Mouse (Mus musculus) duodenum, adult 2 months (tissue): ENCODE results near the gene Ampd1. TPM values are rescaled to one million over a fixed set of nuclear protein-coding genes. Genes with fewer than 3 reads are reported as not detected.

Source experiments
- polyA plus RNA-seq: library from polyadenylated mRNA; depleted of rRNA; stranded (reverse); fragments of >200 nt; gene quantifications from 2 replicates; pipeline ENCODE4 v1.2.3, GENCODE M21; 2012; ENCODE audit warnings: low replicate concordance; rRNA removed

The Ampd1 gene
- not detected in 2 replicates for polyA plus RNA-seq

GRCm38 (mm10) chr3:103073771-103074170, at the start of gene Ampd1:
Ampd1 (plus strand) TSS chr3:103074014.

GRCm38 (mm10) chr3:103058207-103059157, 15.3 kb upstream of the Ampd1 start, which contains the start of gene Nras:
Nras (plus strand) TSS chr3:103058285.

GRCm38 (mm10) chr3:103102454-103103390, 28.9 kb downstream of the Ampd1 start, which contains the start of gene Dennd2c:
Dennd2c (plus strand) TSS chr3:103102604.

Other genes with a start within 250 kb of the Ampd1 start
- gene Sycp1, start 137.9 kb upstream of the Ampd1 start, polyA plus RNA-seq, result not detected in 2 replicates
- gene Nr1h5, start 109.9 kb upstream of the Ampd1 start, polyA plus RNA-seq, result not detected in 2 replicates
- gene Sike1, start 78.3 kb upstream of the Ampd1 start, polyA plus RNA-seq, result 9.8 and 11.8 TPM in 2 replicates
- 3.5 and 3.6 TPM in 2 replicates for gene Csde1, start 53.6 kb upstream of the Ampd1 start, polyA plus RNA-seq
- gene Nras, start 15.7 kb upstream of the Ampd1 start, polyA plus RNA-seq, result 5.8 and 6.9 TPM in 2 replicates
- gene Dennd2c, start 28.6 kb downstream of the Ampd1 start, polyA plus RNA-seq, result 0.05 and 0.11 TPM in 2 replicates
- gene Bcas2, start 97.6 kb downstream of the Ampd1 start, polyA plus RNA-seq, result 6.2 and 11.8 TPM in 2 replicates
- gene Trim33, start 205.3 kb downstream of the Ampd1 start, polyA plus RNA-seq, result 1.2 and 2.3 TPM in 2 replicates